ENCODE assay signal across 8 mouse cellular contexts in the genomic region with DNA sequence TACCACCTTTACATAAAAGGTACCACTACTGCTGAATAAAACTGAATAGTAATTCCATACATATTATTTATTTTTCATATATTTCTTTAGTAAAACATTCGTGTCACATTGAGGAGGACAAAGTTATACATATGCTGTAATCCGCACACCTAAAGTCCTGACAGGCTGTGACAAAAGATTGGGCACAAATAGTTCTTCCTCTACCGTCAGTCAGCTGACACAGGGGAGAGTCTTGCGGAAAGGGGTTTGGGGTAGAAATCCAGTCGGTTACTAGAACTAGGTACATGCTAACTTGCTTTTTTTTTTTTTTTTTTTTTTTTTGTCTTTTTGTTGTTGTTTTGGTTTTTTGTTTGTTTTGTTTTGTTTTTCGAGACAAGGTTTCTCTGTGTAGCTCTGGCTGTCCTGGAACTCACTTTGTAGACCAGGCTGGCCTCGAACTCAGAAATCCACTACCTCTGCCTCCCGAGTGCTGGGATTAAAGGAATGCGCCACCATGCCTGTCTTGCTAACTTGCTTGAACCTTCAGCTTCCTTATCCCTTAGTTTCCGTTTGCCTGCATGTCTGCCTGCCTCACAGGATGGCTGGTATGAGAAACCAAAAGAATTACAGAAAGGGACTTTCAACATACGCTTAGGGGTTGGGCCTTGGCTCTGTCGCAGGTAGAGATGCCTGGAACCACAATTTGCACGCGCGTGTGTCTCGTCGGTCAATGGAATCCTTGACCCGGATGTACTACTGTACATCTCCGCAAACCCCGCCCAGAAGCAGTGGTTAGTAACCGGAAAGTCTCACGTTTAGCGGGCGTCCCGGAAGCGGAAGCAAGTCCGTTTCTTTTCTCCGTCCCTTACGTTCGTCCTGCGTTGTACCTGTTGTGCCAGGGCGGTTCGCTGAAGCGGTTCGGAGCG. TPM values are rescaled to one million over a fixed set of nuclear protein-coding genes. Genes with fewer than 3 reads are reported as not detected.
A peak's percentile ranks its signal among the peaks of the same experiment; 100 is the strongest.
DNase-seq lines count a peak whose midpoint lies in the region; ATAC-seq and TF ChIP-seq lines count a peak whose summit lies in the region.

1810024B03Rik (minus strand) TSS at position 734 of the 905 bp plus-strand sequence.
Snrnp200 (plus strand) TSS at position 840 of the 905 bp plus-strand sequence.

- H3K4me1 ChIP-seq in erythroblast, embryonic 14.5 days (ENCODE audit: control insufficient read depth) = peaks cover 24% of the 10 kb centered on the region
- peaks cover 4% of the 10 kb centered on the region for H3K4me1 ChIP-seq in heart, embryonic 11.5 days (ENCODE audit: control insufficient read depth, insufficient read depth, low read length)
- H3K4me1 ChIP-seq in kidney, embryonic 16.5 days (ENCODE audit: insufficient read depth, low read length) = peaks cover 12% of the 10 kb centered on the region
- peaks cover 8% of the 10 kb centered on the region for H3K4me1 ChIP-seq in liver, adult 2 months (ENCODE audit: control insufficient read depth, insufficient read depth, low read length)

- H3K27ac ChIP-seq in heart, embryonic 11.5 days (ENCODE audit: low read depth, low read length) = peak within 1 kb of the TSS; percentile 73
- peak within 1 kb of the TSS; percentile 58 for H3K27ac ChIP-seq in kidney, embryonic 16.5 days (ENCODE audit: low read length)
- H3K27ac ChIP-seq in liver, adult 2 months (replicated peaks; ENCODE audit: insufficient read depth, low read depth, low read length) = peak within 1 kb of the TSS; percentile 23

- ATAC-seq in heart, embryonic 11.5 days (replicated peaks; ENCODE audit: insufficient number of reproducible peaks, low FRiP score, low TSS enrichment) = peak; percentile 92
- peak; percentile 98 for ATAC-seq in kidney, embryonic 16.5 days (ENCODE audit: low FRiP score, low TSS enrichment)

- peak; percentile 99 for DNase-seq in brain, embryonic 14.5 days (ENCODE audit: low read depth)
- DNase-seq in liver, adult 2 months (ENCODE audit: extremely low read depth, low read depth, low spot score) = peak; percentile 95
- peak; percentile 97 for DNase-seq in splenic B cell, adult 2 months (ENCODE audit: low read depth, low spot score)

- H3ac ChIP-seq in C2C12 (ENCODE audit: control insufficient read depth, insufficient read length, low read depth) (peak within 1 kb of the TSS; percentile 82), myocyte (ENCODE audit: control insufficient read depth, insufficient read length) (peak within 1 kb of the TSS; percentile 10)

- H3K36me3 ChIP-seq in C2C12 (ENCODE audit: control insufficient read depth, insufficient read depth) = peaks cover 26% of the 10 kb centered on the region
- peaks cover 32% of the 10 kb centered on the region for H3K36me3 ChIP-seq in erythroblast, embryonic 14.5 days (ENCODE audit: control insufficient read depth)
- peaks cover 13% of the 10 kb centered on the region for H3K36me3 ChIP-seq in heart, embryonic 11.5 days (ENCODE audit: control insufficient read depth, insufficient read depth, low read length)
- H3K36me3 ChIP-seq in kidney, embryonic 16.5 days (ENCODE audit: insufficient read depth, low read length) = peaks cover 24% of the 10 kb centered on the region
- H3K36me3 ChIP-seq in liver, adult 2 months (ENCODE audit: control insufficient read depth, insufficient read depth, low read length) = peaks cover 26% of the 10 kb centered on the region
- peaks cover 25% of the 10 kb centered on the region for H3K36me3 ChIP-seq in myocyte (ENCODE audit: control insufficient read depth, insufficient read depth)
- H3K36me3 ChIP-seq in splenic B cell, adult 2 months (ENCODE audit: control insufficient read depth, insufficient read depth, low read length, poor library complexity, severe bottlenecking) = peaks cover 10% of the 10 kb centered on the region

- H3K27me3 ChIP-seq in C2C12 (ENCODE audit: control insufficient read depth, insufficient read depth, insufficient read length) (no peaks in the 10 kb centered on the region), myocyte (ENCODE audit: control insufficient read depth, insufficient read depth, insufficient read length) (no peaks in the 10 kb centered on the region)
- H3K27me3 ChIP-seq in erythroblast, embryonic 14.5 days (ENCODE audit: control insufficient read depth) = no peaks in the 10 kb centered on the region
- no peaks in the 10 kb centered on the region for H3K27me3 ChIP-seq in heart, embryonic 11.5 days (ENCODE audit: control insufficient read depth, insufficient read depth, low read length)
- H3K27me3 ChIP-seq in kidney, embryonic 16.5 days (ENCODE audit: insufficient read depth, low read length) = no peaks in the 10 kb centered on the region
- H3K27me3 ChIP-seq in liver, adult 2 months (ENCODE audit: control insufficient read depth, insufficient read depth, low read length) = no peaks in the 10 kb centered on the region
- no peaks in the 10 kb centered on the region for H3K27me3 ChIP-seq in splenic B cell, adult 2 months (ENCODE audit: control insufficient read depth, insufficient read depth, low read length, poor library complexity, severe bottlenecking)

- H3K4me3 ChIP-seq in C2C12 (ENCODE audit: insufficient read depth, poor library complexity, severe bottlenecking) (peak within 1 kb of the TSS; percentile 92), myocyte (peak within 1 kb of the TSS; percentile 58)
- peak within 1 kb of the TSS; percentile 91 for H3K4me3 ChIP-seq in erythroblast, embryonic 14.5 days (replicated peaks)
- H3K4me3 ChIP-seq in heart, embryonic 11.5 days (ENCODE audit: low read depth, low read length) = peak within 1 kb of the TSS; percentile 91
- H3K4me3 ChIP-seq in kidney, embryonic 16.5 days (ENCODE audit: low read length) = peak within 1 kb of the TSS; percentile 70
- peak within 1 kb of the TSS; percentile 71 for H3K4me3 ChIP-seq in liver, adult 2 months (ENCODE audit: insufficient read depth, low read depth, low read length)

- H3K9me3 ChIP-seq in erythroblast, embryonic 14.5 days (ENCODE audit: control insufficient read depth, low read length) = no peaks in the 10 kb centered on the region
- no peaks in the 10 kb centered on the region for H3K9me3 ChIP-seq in heart, embryonic 11.5 days (replicated peaks; ENCODE audit: control insufficient read depth, low read length)
- no peaks in the 10 kb centered on the region for H3K9me3 ChIP-seq in kidney, embryonic 16.5 days (ENCODE audit: low read length)

- no peak; the same call in 1 of the 2 replicates for TF ChIP-seq POLR2A in brain, embryonic 14.5 days (IDR thresholded peaks at IDR 0.05; ENCODE audit: borderline replicate concordance, extremely low read depth, insufficient read depth, insufficient read length, poor library complexity, severe bottlenecking)
- TF ChIP-seq POLR2A in liver, adult 2 months (IDR thresholded peaks at IDR 0.05; ENCODE audit: extremely low read depth, insufficient read depth, low read length) = peak; percentile 74
- TF ChIP-seq POLR2A in myocyte (IDR thresholded peaks at IDR 0.05; ENCODE audit: insufficient read length, low read depth) = peak; percentile 76

- peak within 1 kb of the TSS; percentile 91 for H3K9ac ChIP-seq in heart, embryonic 11.5 days (ENCODE audit: low read depth, low read length)
- H3K9ac ChIP-seq in kidney, embryonic 16.5 days (replicated peaks; ENCODE audit: low read length) = peak within 1 kb of the TSS; percentile 83
- H3K9ac ChIP-seq in liver, adult 2 months (ENCODE audit: low read depth, low read length) = peak within 1 kb of the TSS; percentile 78

- H3K4me2 ChIP-seq in heart, embryonic 11.5 days = peak within 1 kb of the TSS; percentile 77
- peak within 1 kb of the TSS; percentile 82 for H3K4me2 ChIP-seq in kidney, embryonic 16.5 days (replicated peaks; ENCODE audit: low read depth, low read length)
- H3K4me2 ChIP-seq in myocyte (ENCODE audit: low read depth) = peak within 1 kb of the TSS; percentile 100

- 12% methylated on average over 36 of the region's 36 CpGs for WGBS in heart, embryonic 11.5 days (ENCODE audit: insufficient replicate concordance)
- 12% methylated on average over 36 of the region's 36 CpGs for WGBS in kidney, embryonic 16.5 days
- 9% methylated on average over 36 of the region's 36 CpGs for WGBS in liver, adult 2 months

- peaks cover 13% of the 10 kb centered on the region for H3K79me3 ChIP-seq in C2C12 (ENCODE audit: low read depth)

- H3K79me2 ChIP-seq in C2C12 (ENCODE audit: control insufficient read depth, insufficient read depth) (peaks cover 18% of the 10 kb centered on the region), myocyte (ENCODE audit: control insufficient read depth, insufficient read depth) (peaks cover 12% of the 10 kb centered on the region)
- peaks cover 2% of the 10 kb centered on the region; the same call in 1 of the 2 replicates for H3K79me2 ChIP-seq in liver, adult 2 months (ENCODE audit: control insufficient read depth, insufficient read depth, low read length)

- TF ChIP-seq CTCF in C2C12 (IDR thresholded peaks at IDR 0.05; ENCODE audit: control insufficient read depth, insufficient read depth, insufficient read length) = no peak
- no peak for TF ChIP-seq CTCF in brain, embryonic 14.5 days (IDR thresholded peaks at IDR 0.05; ENCODE audit: borderline replicate concordance, extremely low read depth, insufficient read depth, insufficient read length)
- no peak for TF ChIP-seq CTCF in liver, adult 2 months (IDR thresholded peaks at IDR 0.05; ENCODE audit: low read depth, low read length)

TF ChIP-seq in C2C12, 6 proteins besides CTCF, POLR2A, EP300 and RAD21 (continues in another document):
- TF ChIP-seq FOSL1 (IDR thresholded peaks at IDR 0.05; ENCODE audit: insufficient read depth, low read length, poor library complexity, severe bottlenecking) (no peak), MAX (IDR thresholded peaks at IDR 0.05) (peak; percentile 88)

TF ChIP-seq in myocyte, 11 proteins besides CTCF, POLR2A, EP300 and RAD21 (continues in another document):
- TF ChIP-seq USF1 (IDR thresholded peaks at IDR 0.05; ENCODE audit: low read depth) (no peak), E2F4 (IDR thresholded peaks at IDR 0.05; ENCODE audit: insufficient read depth) (no peak)

RNA-seq across cellular contexts. Expression of gene 1810024B03Rik, which starts in this region (rescaled TPM):
- polyA plus RNA-seq in C2C12 (2012; fragmentation: generic; extraction: Trizol) = 1.5 TPM
- 1.2 and 1.3 TPM in 2 replicates for polyA plus RNA-seq in brain, embryonic 14.5 days (2012; rRNA removed)
- not detected in 2 replicates for polyA plus RNA-seq in erythroblast, embryonic 14.5 days (2012)
- 1.5 and 1.8 TPM in 2 replicates for polyA plus RNA-seq in heart, embryonic 11.5 days (2014; fragmentation: Nextera tagmentation; extraction: Ambion mirVana)
- 1.6 and 2.1 TPM in 2 replicates for polyA plus RNA-seq in kidney, embryonic 16.5 days (2015; fragmentation: Nextera tagmentation; extraction: Ambion mirVana)
- total RNA-seq in liver, adult 2 months (2014; rRNA removed) = 0.74 and 1.2 TPM in 2 replicates
- 0.82 and 1.0 TPM in 2 replicates for polyA plus RNA-seq in liver, adult 2 months (2012; rRNA removed)
- 1.1 TPM for polyA plus RNA-seq in myocyte (2012; fragmentation: generic; extraction: Trizol)

RNA-seq across cellular contexts. Expression of gene Snrnp200, which starts in this region (rescaled TPM):
- polyA plus RNA-seq in C2C12 (2012; fragmentation: generic; extraction: Trizol) (46.8 TPM), myocyte (2012; fragmentation: generic; extraction: Trizol) (41.2 TPM)
- 81.5 and 98.9 TPM in 2 replicates for polyA plus RNA-seq in brain, embryonic 14.5 days (2012; rRNA removed)
- 0.90 and 0.97 TPM in 2 replicates for polyA plus RNA-seq in erythroblast, embryonic 14.5 days (2012)
- 50.5 and 52.9 TPM in 2 replicates for polyA plus RNA-seq in heart, embryonic 11.5 days (2014; fragmentation: Nextera tagmentation; extraction: Ambion mirVana)
- 67.2 and 70.5 TPM in 2 replicates for polyA plus RNA-seq in kidney, embryonic 16.5 days (2015; fragmentation: Nextera tagmentation; extraction: Ambion mirVana)
- 52.3 and 60.0 TPM in 2 replicates for total RNA-seq in liver, adult 2 months (2014; rRNA removed)
- 20.5 and 28.0 TPM in 2 replicates for polyA plus RNA-seq in liver, adult 2 months (2012; rRNA removed)

Comparison
In these comparisons a context has a peak if more than half of its experiments do, and no peak if none do; other contexts are left out.
1. Peak in every context shown above with its lines: DNase-seq, ATAC-seq, H3K4me3 ChIP-seq and H3K27ac ChIP-seq.
2. RNA of gene Snrnp200 (polyA plus RNA-seq): 81.5 to 98.9 TPM in brain, embryonic 14.5 days, 67.2 to 70.5 TPM in kidney, embryonic 16.5 days, 50.5 to 52.9 TPM in heart, embryonic 11.5 days, 46.8 TPM in C2C12 (single experiment), 41.2 TPM in myocyte (single experiment) and 20.5 to 28.0 TPM in liver, adult 2 months; 0.90 to 0.97 TPM in erythroblast, embryonic 14.5 days; every median in the first group is over 10 times any median in the second.
3. H3K27ac ChIP-seq: peak in every context shown above with its lines; median percentile 73 in heart, embryonic 11.5 days; 58 in kidney, embryonic 16.5 days; 23 in liver, adult 2 months.